ENCODE assay signal across 8 mouse cellular contexts in genomic region chr3:68764917-68765598, GRCm38 (mm10).
A peak's percentile ranks its signal among the peaks of the same experiment; 100 is the strongest.
DNase-seq lines count a peak whose midpoint lies in the region; ATAC-seq and TF ChIP-seq lines count a peak whose summit lies in the region.

No protein-coding gene starts in this region.

- peak; percentile 84 for ATAC-seq in heart, embryonic 12.5 days (ENCODE audit: insufficient number of reproducible peaks, low FRiP score)
- peak; percentile 74 for ATAC-seq in liver, postnatal 0 days
- ATAC-seq in stomach, embryonic 16.5 days (ENCODE audit: insufficient read depth, low FRiP score), result peak; percentile 64

- no peak for TF ChIP-seq CTCF in liver, postnatal 0 days (IDR thresholded peaks at IDR 0.05; ENCODE audit: low read depth)

- H3K9me3 ChIP-seq in heart, embryonic 12.5 days (replicated peaks), result no peaks in the 10 kb centered on the region
- no peaks in the 10 kb centered on the region for H3K9me3 ChIP-seq in liver, postnatal 0 days (ENCODE audit: low read length)
- no peaks in the 10 kb centered on the region for H3K9me3 ChIP-seq in stomach, embryonic 16.5 days (replicated peaks; ENCODE audit: control insufficient read depth, low read length)

- peaks cover 56% of the 10 kb centered on the region for H3K4me1 ChIP-seq in heart, embryonic 12.5 days (replicated peaks)
- H3K4me1 ChIP-seq in liver, postnatal 0 days (ENCODE audit: insufficient read depth), result peaks cover 27% of the 10 kb centered on the region
- H3K4me1 ChIP-seq in stomach, embryonic 16.5 days (ENCODE audit: control insufficient read depth, insufficient read depth, low read length), result peaks cover 10% of the 10 kb centered on the region

- peak; percentile 66 to 82 for DNase-seq in frontal cortex, adult 2 months (ENCODE audit: extremely low spot score in 1 of 2, low spot score in 1 of 2)
- no peak for DNase-seq in frontal cortex, postnatal 14 days (ENCODE audit: low spot score in 2 of 2)
- DNase-seq in adrenal gland, postnatal 10 days, result peak; percentile 73
- peak; percentile 37 for DNase-seq in liver, postnatal 0 days
- DNase-seq in cerebellum, adult 9-11 months, result no peak
- no peak for DNase-seq in embryo, embryonic 11 days

- WGBS in heart, embryonic 12.5 days, result 18% methylated on average over 7 of the region's 7 CpGs
- 49% methylated on average over 7 of the region's 7 CpGs for WGBS in liver, postnatal 0 days (ENCODE audit: insufficient replicate concordance)
- 48% methylated on average over 7 of the region's 7 CpGs for WGBS in stomach, embryonic 16.5 days

- no peak for TF ChIP-seq EP300 in liver, postnatal 0 days (IDR thresholded peaks at IDR 0.05; ENCODE audit: low read depth)

- no peaks in the 10 kb centered on the region for H3K27me3 ChIP-seq in heart, embryonic 12.5 days (replicated peaks)
- no peaks in the 10 kb centered on the region for H3K27me3 ChIP-seq in liver, postnatal 0 days (ENCODE audit: insufficient read depth, low read length)
- H3K27me3 ChIP-seq in stomach, embryonic 16.5 days (ENCODE audit: control insufficient read depth, insufficient read depth, low read length), result no peaks in the 10 kb centered on the region

- H3K4me2 ChIP-seq in heart, embryonic 12.5 days, result 0 out of 2 replicates have a peak overlapping the region, but pooled peaks have one; percentile 5
- H3K4me2 ChIP-seq in liver, postnatal 0 days (ENCODE audit: low read depth, low read length), result no peak overlapping the region; the same call in 1 of the 2 replicates
- H3K4me2 ChIP-seq in stomach, embryonic 16.5 days (ENCODE audit: low read depth, low read length), result no peak overlapping the region

- no peak overlapping the region for H3K9ac ChIP-seq in heart, embryonic 12.5 days
- no peak overlapping the region for H3K9ac ChIP-seq in liver, postnatal 0 days (replicated peaks)
- no peak overlapping the region for H3K9ac ChIP-seq in stomach, embryonic 16.5 days (ENCODE audit: low read length)

- H3K4me3 ChIP-seq in heart, embryonic 12.5 days, result no peak overlapping the region
- H3K4me3 ChIP-seq in liver, postnatal 0 days (ENCODE audit: low read depth, low read length), result no peak overlapping the region
- H3K4me3 ChIP-seq in stomach, embryonic 16.5 days (replicated peaks; ENCODE audit: low read length), result no peak overlapping the region

- H3K36me3 ChIP-seq in heart, embryonic 12.5 days, result no peaks in the 10 kb centered on the region
- H3K36me3 ChIP-seq in liver, postnatal 0 days (replicated peaks; ENCODE audit: insufficient read depth, low read length), result no peaks in the 10 kb centered on the region
- no peaks in the 10 kb centered on the region for H3K36me3 ChIP-seq in stomach, embryonic 16.5 days (ENCODE audit: control insufficient read depth, insufficient read depth, low read length)

- H3K27ac ChIP-seq in heart, embryonic 12.5 days (ENCODE audit: poor library complexity, severe bottlenecking), result peak overlapping the region; percentile 81
- H3K27ac ChIP-seq in liver, postnatal 0 days (ENCODE audit: low read depth), result peak overlapping the region; percentile 18; the same call in 1 of the 2 replicates
- no peak overlapping the region for H3K27ac ChIP-seq in stomach, embryonic 16.5 days (ENCODE audit: low read length)

Comparison
In these comparisons a context has a peak if more than half of its experiments do, and no peak if none do; other contexts are left out.
1. DNase-seq: peak in frontal cortex, adult 2 months (2 of 2), adrenal gland, postnatal 10 days (single experiment) and liver, postnatal 0 days (single experiment); none in frontal cortex, postnatal 14 days (0 of 2), cerebellum, adult 9-11 months (single experiment) and embryo, embryonic 11 days (single experiment).
2. Peak in every context shown above with its lines, with median percentiles within 50 percentile points of each other: ATAC-seq.